Mouse (Mus musculus): ENCODE measurements around the gene Slc25a36. TPM values are rescaled to one million over a fixed set of nuclear protein-coding genes. Genes with fewer than 3 reads are reported as not detected.

The Slc25a36 gene
- total and polyA plus RNA-seq, 3 experiments, result 6.9 to 425 (median 143) TPM

GRCm38 (mm10) chr9:97105400-97105985 is 5.5 kb downstream of the Slc25a36 start:
- Histone ChIP-seq H3K9me3 (replicated peaks) (no peaks in the 10 kb centered on the region), H3K27me3 (ENCODE audit: insufficient read depth, low read length) (no peaks in the 10 kb centered on the region), H3K36me3 (replicated peaks) (peaks cover 26% of the 10 kb centered on the region), H3K4me1 (ENCODE audit: insufficient read depth, low read depth, low read length) (peaks cover 52% of the 10 kb centered on the region), H3K4me3 (ENCODE audit: low read depth, low read length) (no peak overlapping the region; the same call in 1 of the 2 replicates)
- ATAC-seq (ENCODE audit: extremely low read depth, insufficient number of reproducible peaks, low FRiP score, poor library complexity, severe bottlenecking) (no peak), DNase-seq (ENCODE audit: low spot score) (no peak)
- TF ChIP-seq POLR2AphosphoS5 (IDR thresholded peaks at IDR 0.05; ENCODE audit: insufficient replicate concordance, low read depth, low read length), result no peak
- TF ChIP-seq GATA1 (IDR thresholded peaks at IDR 0.05; ENCODE audit: borderline replicate concordance, low read length), result no peak
- TF ChIP-seq CTCF (IDR thresholded peaks at IDR 0.05; ENCODE audit: low read depth, low read length), result no peak
- TF ChIP-seq GATA2 (IDR thresholded peaks at IDR 0.05; ENCODE audit: borderline replicate concordance, low read depth, low read length), result no peak
- TF ChIP-seq TAL1 (conservative IDR thresholded peaks at IDR 0.05; ENCODE audit: low read depth, low read length), result no peak

GRCm38 (mm10) chr9:97103376-97104061 is 7.4 kb downstream of the Slc25a36 start:
- Histone ChIP-seq H3K4me3 (ENCODE audit: low read depth, low read length) (no peak overlapping the region), H3K4me1 (ENCODE audit: insufficient read depth, low read depth, low read length) (peaks cover 43% of the 10 kb centered on the region), H3K9me3 (replicated peaks) (no peaks in the 10 kb centered on the region), H3K36me3 (replicated peaks) (peaks cover 36% of the 10 kb centered on the region), H3K27me3 (ENCODE audit: insufficient read depth, low read length) (no peaks in the 10 kb centered on the region)
- ATAC-seq (ENCODE audit: extremely low read depth, insufficient number of reproducible peaks, low FRiP score, poor library complexity, severe bottlenecking), result peak; percentile 79
- no peak for DNase-seq (ENCODE audit: low spot score)
- TF ChIP-seq GATA2 (IDR thresholded peaks at IDR 0.05; ENCODE audit: borderline replicate concordance, low read depth, low read length), result no peak
- no peak for TF ChIP-seq POLR2AphosphoS5 (IDR thresholded peaks at IDR 0.05; ENCODE audit: insufficient replicate concordance, low read depth, low read length)
- TF ChIP-seq GATA1 (IDR thresholded peaks at IDR 0.05; ENCODE audit: borderline replicate concordance, low read length), result no peak
- no peak for TF ChIP-seq CTCF (IDR thresholded peaks at IDR 0.05; ENCODE audit: low read depth, low read length)
- TF ChIP-seq TAL1 (conservative IDR thresholded peaks at IDR 0.05; ENCODE audit: low read depth, low read length), result no peak

GRCm38 (mm10) chr9:97098985-97099384 is 12.0 kb downstream of the Slc25a36 start:
- H3K4me1 ChIP-seq (ENCODE audit: insufficient read depth, low read depth, low read length), result peaks cover 17% of the 10 kb centered on the region
- TF ChIP-seq GATA1 (IDR thresholded peaks at IDR 0.05; ENCODE audit: borderline replicate concordance, low read length), result no peak
- TF ChIP-seq POLR2AphosphoS5 (IDR thresholded peaks at IDR 0.05; ENCODE audit: insufficient replicate concordance, low read depth, low read length), result no peak
- TF ChIP-seq CTCF (IDR thresholded peaks at IDR 0.05; ENCODE audit: low read depth, low read length), result no peak
- TF ChIP-seq TAL1 (conservative IDR thresholded peaks at IDR 0.05; ENCODE audit: low read depth, low read length), result no peak
- TF ChIP-seq GATA2 (IDR thresholded peaks at IDR 0.05; ENCODE audit: borderline replicate concordance, low read depth, low read length), result no peak

GRCm38 (mm10) chr9:97096180-97096579 is 14.8 kb downstream of the Slc25a36 start:
- Histone ChIP-seq H3K4me3 (ENCODE audit: low read depth, low read length) (no peak overlapping the region), H3K4me1 (ENCODE audit: insufficient read depth, low read depth, low read length) (0 out of 2 replicates have a peak, but pooled peaks cover 4% of the 10 kb centered on the region), H3K9me3 (replicated peaks) (no peaks in the 10 kb centered on the region), H3K27me3 (ENCODE audit: insufficient read depth, low read length) (no peaks in the 10 kb centered on the region), H3K36me3 (replicated peaks) (peaks cover 73% of the 10 kb centered on the region)
- TF ChIP-seq GATA1 (IDR thresholded peaks at IDR 0.05; ENCODE audit: borderline replicate concordance, low read length) (no peak), POLR2AphosphoS5 (IDR thresholded peaks at IDR 0.05; ENCODE audit: insufficient replicate concordance, low read depth, low read length) (no peak), TAL1 (conservative IDR thresholded peaks at IDR 0.05; ENCODE audit: low read depth, low read length) (no peak), GATA2 (IDR thresholded peaks at IDR 0.05; ENCODE audit: borderline replicate concordance, low read depth, low read length) (no peak), CTCF (IDR thresholded peaks at IDR 0.05; ENCODE audit: low read depth, low read length) (no peak)
- DNase-seq (ENCODE audit: low spot score), result no peak
- ATAC-seq (ENCODE audit: extremely low read depth, insufficient number of reproducible peaks, low FRiP score, poor library complexity, severe bottlenecking), result no peak

More at GRCm38 (mm10) chr9:97098985-97099384, 12.0 kb downstream of the Slc25a36 start:
- Histone ChIP-seq H3K27me3 (ENCODE audit: insufficient read depth, low read length) (no peaks in the 10 kb centered on the region), H3K9me3 (replicated peaks) (no peaks in the 10 kb centered on the region), H3K36me3 (replicated peaks) (peaks cover 61% of the 10 kb centered on the region), H3K4me3 (ENCODE audit: low read depth, low read length) (no peak overlapping the region)
- ATAC-seq (ENCODE audit: extremely low read depth, insufficient number of reproducible peaks, low FRiP score, poor library complexity, severe bottlenecking) (no peak), DNase-seq (ENCODE audit: low spot score) (no peak)

- ATAC-seq (ENCODE audit: extremely low read depth, insufficient number of reproducible peaks, low FRiP score, poor library complexity, severe bottlenecking) (no peak), DNase-seq (ENCODE audit: low spot score) (no peak)
- TF ChIP-seq GATA2 (IDR thresholded peaks at IDR 0.05; ENCODE audit: borderline replicate concordance, low read depth, low read length) (no peak), POLR2AphosphoS5 (IDR thresholded peaks at IDR 0.05; ENCODE audit: insufficient replicate concordance, low read depth, low read length) (no peak), GATA1 (IDR thresholded peaks at IDR 0.05; ENCODE audit: borderline replicate concordance, low read length) (no peak), CTCF (IDR thresholded peaks at IDR 0.05; ENCODE audit: low read depth, low read length) (no peak), TAL1 (conservative IDR thresholded peaks at IDR 0.05; ENCODE audit: low read depth, low read length) (no peak)
- Histone ChIP-seq H3K27me3 (ENCODE audit: insufficient read depth, low read length) (no peaks in the 10 kb centered on the region), H3K4me1 (ENCODE audit: insufficient read depth, low read depth, low read length) (0 out of 2 replicates have a peak, but pooled peaks cover 4% of the 10 kb centered on the region), H3K4me3 (ENCODE audit: low read depth, low read length) (no peak overlapping the region), H3K9me3 (replicated peaks) (no peaks in the 10 kb centered on the region), H3K36me3 (replicated peaks) (peaks cover 44% of the 10 kb centered on the region)
Measured at GRCm38 (mm10) chr9:97087850-97088249, 23.1 kb downstream of the Slc25a36 start.

- DNase-seq (ENCODE audit: low spot score), result no peak
- no peaks in the 10 kb centered on the region for H3K27me3 ChIP-seq (ENCODE audit: insufficient read depth, low read length)
- peaks cover 59% of the 10 kb centered on the region for H3K36me3 ChIP-seq (replicated peaks)
- no peak for ATAC-seq (ENCODE audit: extremely low read depth, insufficient number of reproducible peaks, low FRiP score, poor library complexity, severe bottlenecking)
- H3K4me1 ChIP-seq (ENCODE audit: insufficient read depth, low read depth, low read length), result peaks cover 2% of the 10 kb centered on the region; the same call in 1 of the 2 replicates
- no peaks in the 10 kb centered on the region for H3K9me3 ChIP-seq (replicated peaks)
- TF ChIP-seq TAL1 (conservative IDR thresholded peaks at IDR 0.05; ENCODE audit: low read depth, low read length) (no peak), POLR2AphosphoS5 (IDR thresholded peaks at IDR 0.05; ENCODE audit: insufficient replicate concordance, low read depth, low read length) (no peak), CTCF (IDR thresholded peaks at IDR 0.05; ENCODE audit: low read depth, low read length) (no peak)
- no peak overlapping the region for H3K4me3 ChIP-seq (ENCODE audit: low read depth, low read length)
Measured at GRCm38 (mm10) chr9:97084628-97085027, 26.3 kb downstream of the Slc25a36 start.
